22 mouse cellular contexts compared by ENCODE assay signal in the genomic region with DNA sequence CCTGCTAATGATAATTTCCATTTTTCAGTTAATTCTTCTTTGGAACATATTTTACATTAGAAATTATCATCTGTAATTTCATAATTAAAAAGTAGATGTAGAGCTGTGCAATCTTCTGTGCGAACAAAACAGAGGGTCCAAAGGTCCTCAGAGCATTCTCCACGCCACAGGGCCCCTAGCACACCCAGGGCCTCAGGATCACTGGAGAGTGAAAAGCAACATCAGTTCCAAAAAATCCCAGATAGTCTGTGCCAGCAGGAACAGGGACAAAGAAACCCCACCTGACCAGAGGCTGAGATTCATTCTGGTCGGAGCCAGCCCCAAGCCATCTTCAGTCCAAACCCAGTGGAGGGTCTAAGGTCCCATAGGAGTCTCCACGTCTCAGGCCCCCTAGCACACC.
DNase-seq lines count a peak whose midpoint lies in the region; ATAC-seq and TF ChIP-seq lines count a peak whose summit lies in the region.
"Had no signal": no experiment of that assay in that cellular context is flagged by ENCODE, and none has a peak within 500 bp of the region (broad histone marks: within the 10 kb centered on the region; RNA-seq: fewer than 3 reads in every experiment).

No protein-coding gene starts in this region.

- H3K4me2 ChIP-seq in kidney, embryonic 15.5 days: no peak overlapping the region
- H3K4me2 ChIP-seq in kidney, embryonic 16.5 days (replicated peaks; ENCODE audit: low read depth, low read length): no peak overlapping the region
- no peak overlapping the region for H3K4me2 ChIP-seq in kidney, embryonic 14.5 days (replicated peaks; ENCODE audit: low read depth, low read length)

- peak; percentile 66 for DNase-seq in kidney, adult 2 months
- peak; percentile 7 to 44 for DNase-seq in kidney, adult 8-10 months
- peak; percentile 68 for DNase-seq in kidney, adult 9 months
- no peak for DNase-seq in kidney, adult 11 months
- DNase-seq in kidney, postnatal 36 days: peak; percentile 2 to 26
- DNase-seq: adrenal gland, adult 2 months; adrenal gland, adult 8-10 months; adrenal gland, postnatal 10 days; adrenal gland, postnatal 14 days; adrenal gland, postnatal 25 days; adrenal gland, postnatal 36 days; B cell, adult 2 months; cerebellum, adult 11 months; cerebellum, adult 11-12 months had no signal

- no peaks in the 10 kb centered on the region for H3K27me3 ChIP-seq in kidney, adult 2 months (replicated peaks; ENCODE audit: control insufficient read depth, insufficient read depth, low read length)
- H3K27me3 ChIP-seq in kidney, embryonic 15.5 days: no peaks in the 10 kb centered on the region
- no peaks in the 10 kb centered on the region for H3K27me3 ChIP-seq in kidney, embryonic 16.5 days (ENCODE audit: insufficient read depth, low read length)
- H3K27me3 ChIP-seq in kidney, embryonic 14.5 days (ENCODE audit: control insufficient read depth, insufficient read depth, low read length): no peaks in the 10 kb centered on the region
- H3K27me3 ChIP-seq: CH12.LX, Patski had no signal

- TF ChIP-seq POLR2A in kidney, adult 2 months (IDR thresholded peaks at IDR 0.05; ENCODE audit: low read depth, low read length): no peak

- 53% methylated on average over 4 of the region's 4 CpGs for WGBS in kidney, adult 2 months
- 86% methylated on average over 4 of the region's 4 CpGs for WGBS in kidney, embryonic 15.5 days
- 86% methylated on average over 4 of the region's 4 CpGs for WGBS in kidney, embryonic 16.5 days
- WGBS in kidney, embryonic 14.5 days: 86% methylated on average over 4 of the region's 4 CpGs

- no peak overlapping the region for H3K4me3 ChIP-seq in kidney, adult 2 months (ENCODE audit: insufficient read depth, low read depth, low read length)
- no peak overlapping the region for H3K4me3 ChIP-seq in kidney, embryonic 15.5 days (replicated peaks)
- no peak overlapping the region for H3K4me3 ChIP-seq in kidney, embryonic 16.5 days (ENCODE audit: low read length)
- H3K4me3 ChIP-seq in kidney, embryonic 14.5 days (ENCODE audit: low read length): no peak overlapping the region

- 0 out of 2 replicates have a peak, but pooled peaks cover 6% of the 10 kb centered on the region for H3K4me1 ChIP-seq in kidney, adult 2 months (ENCODE audit: control insufficient read depth, insufficient read depth, low read length)
- H3K4me1 ChIP-seq in kidney, embryonic 15.5 days: no peaks in the 10 kb centered on the region
- no peaks in the 10 kb centered on the region for H3K4me1 ChIP-seq in kidney, embryonic 16.5 days (ENCODE audit: insufficient read depth, low read length)
- no peaks in the 10 kb centered on the region for H3K4me1 ChIP-seq in kidney, embryonic 14.5 days (ENCODE audit: control insufficient read depth, insufficient read depth, low read length)

- no peaks in the 10 kb centered on the region for H3K9me3 ChIP-seq in kidney, embryonic 15.5 days (replicated peaks)
- no peaks in the 10 kb centered on the region for H3K9me3 ChIP-seq in kidney, embryonic 16.5 days (ENCODE audit: low read length)
- H3K9me3 ChIP-seq in kidney, embryonic 14.5 days (ENCODE audit: control insufficient read depth, low read length): no peaks in the 10 kb centered on the region
- H3K9me3 ChIP-seq: G1E had no signal

- H3K9ac ChIP-seq in kidney, embryonic 15.5 days: no peak overlapping the region
- no peak overlapping the region for H3K9ac ChIP-seq in kidney, embryonic 16.5 days (replicated peaks; ENCODE audit: low read length)
- H3K9ac ChIP-seq in kidney, embryonic 14.5 days (ENCODE audit: low read depth, low read length): no peak overlapping the region

- no peak for ATAC-seq in kidney, embryonic 15.5 days (replicated peaks; ENCODE audit: low FRiP score)
- ATAC-seq in kidney, embryonic 16.5 days (ENCODE audit: low FRiP score, low TSS enrichment): no peak
- ATAC-seq in kidney, embryonic 14.5 days (ENCODE audit: low FRiP score, low TSS enrichment): no peak
- ATAC-seq: activated CD4-positive, CD25-positive, alpha-beta regulatory T cell, adult 4 months; CD4-positive, CD25-positive, alpha-beta regulatory T cell, adult 4 months; Patski had no signal

- TF ChIP-seq CTCF in kidney, adult 2 months (conservative IDR thresholded peaks at IDR 0.05; ENCODE audit: insufficient read depth, insufficient read length, low read depth, low read length): no peak

- no peaks in the 10 kb centered on the region for H3K36me3 ChIP-seq in kidney, adult 2 months (ENCODE audit: control insufficient read depth, insufficient read depth, low read length)
- no peaks in the 10 kb centered on the region for H3K36me3 ChIP-seq in kidney, embryonic 15.5 days
- no peaks in the 10 kb centered on the region for H3K36me3 ChIP-seq in kidney, embryonic 16.5 days (ENCODE audit: insufficient read depth, low read length)
- H3K36me3 ChIP-seq in kidney, embryonic 14.5 days (ENCODE audit: control insufficient read depth, insufficient read depth, low read length): no peaks in the 10 kb centered on the region
- H3K36me3 ChIP-seq: G1E had no signal

- H3K27ac ChIP-seq in kidney, adult 2 months (ENCODE audit: insufficient read depth, low read depth, low read length): peak overlapping the region; percentile 63; the same call in 1 of the 2 replicates
- H3K27ac ChIP-seq in kidney, embryonic 15.5 days: no peak overlapping the region
- no peak overlapping the region for H3K27ac ChIP-seq in kidney, embryonic 16.5 days (ENCODE audit: low read length)
- no peak overlapping the region for H3K27ac ChIP-seq in kidney, embryonic 14.5 days (ENCODE audit: low read depth, low read length)
